Mouse (Mus musculus) hindbrain, embryonic 15.5 days (tissue): ENCODE measurements around the gene Tbc1d17. TPM values are rescaled to one million over a fixed set of nuclear protein-coding genes. Genes with fewer than 3 reads are reported as not detected.

Experiments
- ATAC-seq: fragments of 200-750 bp; cut with Nextera tagmentation; 2 replicates; pipeline ENCODE4 v1.8.0; 2017; ENCODE audit warnings: low read depth, moderate number of reproducible peaks, moderate TSS enrichment; ENCODE audit not compliant: low FRiP score
- H3K27ac ChIP-seq: fragments of 300-500 bp; sonication (generic); replicated peaks from 2 replicates; pipeline ENCODE4 v1.5.1; 2015; ENCODE audit warnings: mild to moderate bottlenecking, inconsistent platforms
- H3K27me3 ChIP-seq: fragments of 300-500 bp; sonication (generic); 2 replicates; pipeline ENCODE4 v1.6.1; 2015; ENCODE audit warnings: control low read depth, inconsistent platforms
- H3K36me3 ChIP-seq: fragments of 300-500 bp; sonication (generic); 2 replicates; pipeline ENCODE4 v1.6.1; 2015; ENCODE audit warnings: control low read depth, inconsistent platforms
- H3K4me1 ChIP-seq: fragments of 300-500 bp; sonication (generic); replicated peaks from 2 replicates; pipeline ENCODE4 v1.6.1; 2015; ENCODE audit warnings: control low read depth, inconsistent platforms
- H3K4me2 ChIP-seq: fragments of 300-500 bp; sonication (generic); 2 replicates; pipeline ENCODE4 v1.6.1; 2015; ENCODE audit warnings: moderate library complexity, mild to moderate bottlenecking, inconsistent platforms
- H3K4me3 ChIP-seq: fragments of 300-500 bp; sonication (generic); 2 replicates; pipeline ENCODE4 v1.5.1; 2015; ENCODE audit warnings: mild to moderate bottlenecking, inconsistent platforms
- H3K9ac ChIP-seq: fragments of 300-500 bp; sonication (generic); 2 replicates; pipeline ENCODE4 v1.6.1; 2015; ENCODE audit warnings: inconsistent platforms
- H3K9me3 ChIP-seq: fragments of 300-500 bp; sonication (generic); 2 replicates; pipeline ENCODE4 v1.6.1; 2016; ENCODE audit warnings: control low read depth, inconsistent platforms
- WGBS: fragments of 180-500 bp; shearing (Covaris S2); methylation state at CpG from one replicate; pipeline ENCODE4 v1.1.7; 2015; 5-methylcytosine and 5-hydroxymethylcytosine counted together
- polyA plus RNA-seq: library from polyadenylated mRNA; unstranded; fragments of >200 nt; fragmentation: Nextera tagmentation; extraction: Ambion mirVana; gene quantifications from 2 replicates; pipeline ENCODE4 v1.2.1, GENCODE M21; 2015

The Tbc1d17 gene
- polyA plus RNA-seq, 1 experiment from 2014 or later = 118 TPM

- H3K9ac ChIP-seq = peak within 1 kb of the TSS; percentile 88
- H3K27ac ChIP-seq = peak within 1 kb of the TSS; percentile 95
- peak within 1 kb of the TSS; percentile 85 for H3K4me3 ChIP-seq
- peak within 1 kb of the TSS; percentile 83 for H3K4me2 ChIP-seq
- H3K9me3 ChIP-seq = no peaks in the 10 kb centered on the region
- under 1% methylated on average over 32 of the region's 32 CpGs for WGBS
- H3K27me3 ChIP-seq = no peaks in the 10 kb centered on the region
- peaks cover 65% of the 10 kb centered on the region for H3K4me1 ChIP-seq
- ATAC-seq = peak; percentile 73
- H3K36me3 ChIP-seq = peaks cover 4% of the 10 kb centered on the region
Measured at GRCm38 (mm10) chr7:44857042-44857552, 8.2 kb upstream of the Tbc1d17 start, which contains the start of gene Pnkp. Gene Pnkp (plus strand): TSS chr7:44857139.

- H3K9ac ChIP-seq = no peak overlapping the region
- peak overlapping the region; percentile 83 for H3K4me2 ChIP-seq
- ATAC-seq = peak; percentile 1; the same call in 1 of the 2 replicates
- no peaks in the 10 kb centered on the region for H3K36me3 ChIP-seq
- peak overlapping the region; percentile 95 for H3K27ac ChIP-seq
- H3K4me1 ChIP-seq = peaks cover 65% of the 10 kb centered on the region
- 67% methylated on average over 9 of the region's 9 CpGs for WGBS
- peak overlapping the region; percentile 85 for H3K4me3 ChIP-seq
- H3K27me3 ChIP-seq = no peaks in the 10 kb centered on the region
- no peaks in the 10 kb centered on the region for H3K9me3 ChIP-seq
Measured at GRCm38 (mm10) chr7:44856265-44856916, 7.5 kb upstream of the Tbc1d17 start.

- Histone ChIP-seq H3K27me3 (no peaks in the 10 kb centered on the region), H3K27ac (peak overlapping the region; percentile 87), H3K9me3 (no peaks in the 10 kb centered on the region), H3K4me1 (peaks cover 67% of the 10 kb centered on the region), H3K4me3 (peak overlapping the region; percentile 35), H3K4me2 (peak overlapping the region; percentile 58), H3K9ac (peak overlapping the region; percentile 44), H3K36me3 (no peaks in the 10 kb centered on the region)
- ATAC-seq = no peak
- WGBS = 37% methylated on average over 10 of the region's 10 CpGs
Measured at GRCm38 (mm10) chr7:44855036-44855435, 6.2 kb upstream of the Tbc1d17 start.

GRCm38 (mm10) chr7:44854356-44855031, 5.6 kb upstream of the Tbc1d17 start:
- ATAC-seq = no peak
- no peaks in the 10 kb centered on the region for H3K36me3 ChIP-seq
- H3K4me3 ChIP-seq = peak overlapping the region; percentile 35
- peak overlapping the region; percentile 87 for H3K27ac ChIP-seq
- peaks cover 63% of the 10 kb centered on the region for H3K4me1 ChIP-seq
- H3K9ac ChIP-seq = peak overlapping the region; percentile 44
- 3% methylated on average over 45 of the region's 45 CpGs for WGBS
- no peaks in the 10 kb centered on the region for H3K9me3 ChIP-seq
- H3K27me3 ChIP-seq = no peaks in the 10 kb centered on the region
- peak overlapping the region; percentile 58 for H3K4me2 ChIP-seq

- Histone ChIP-seq H3K4me1 (peaks cover 62% of the 10 kb centered on the region), H3K4me2 (peak overlapping the region; percentile 58), H3K27me3 (no peaks in the 10 kb centered on the region), H3K4me3 (peak overlapping the region; percentile 35), H3K27ac (peak overlapping the region; percentile 87), H3K9ac (peak overlapping the region; percentile 44), H3K36me3 (no peaks in the 10 kb centered on the region), H3K9me3 (no peaks in the 10 kb centered on the region)
- ATAC-seq = no peak
- 25% methylated on average over 26 of the region's 26 CpGs for WGBS
Measured at GRCm38 (mm10) chr7:44853596-44854355, 4.9 kb upstream of the Tbc1d17 start.

- no peaks in the 10 kb centered on the region for H3K9me3 ChIP-seq
- ATAC-seq = no peak
- no peak overlapping the region for H3K27ac ChIP-seq
- no peak overlapping the region for H3K9ac ChIP-seq
- peaks cover 56% of the 10 kb centered on the region for H3K4me1 ChIP-seq
- H3K36me3 ChIP-seq = no peaks in the 10 kb centered on the region
- no peak overlapping the region for H3K4me3 ChIP-seq
- WGBS = 96% methylated on average over 2 of the region's 2 CpGs
- H3K27me3 ChIP-seq = no peaks in the 10 kb centered on the region
- H3K4me2 ChIP-seq = peak overlapping the region; percentile 58; the same call in 1 of the 2 replicates
Measured at GRCm38 (mm10) chr7:44853065-44853464, 4.2 kb upstream of the Tbc1d17 start.

- Histone ChIP-seq H3K4me1 (peaks cover 56% of the 10 kb centered on the region), H3K36me3 (no peaks in the 10 kb centered on the region), H3K4me3 (no peak overlapping the region), H3K27ac (no peak overlapping the region), H3K9ac (no peak overlapping the region), H3K4me2 (no peak overlapping the region), H3K27me3 (no peaks in the 10 kb centered on the region), H3K9me3 (no peaks in the 10 kb centered on the region)
- no peak for ATAC-seq
- WGBS = 92% methylated on average over 36 of the region's 36 CpGs
Measured at GRCm38 (mm10) chr7:44852259-44853027, 3.6 kb upstream of the Tbc1d17 start.

GRCm38 (mm10) chr7:44851625-44852234, 2.9 kb upstream of the Tbc1d17 start:
- H3K9ac ChIP-seq = no peak overlapping the region

GRCm38 (mm10) chr7:44850789-44851624, 2.1 kb upstream of the Tbc1d17 start:
- H3K4me3 ChIP-seq = peak overlapping the region; percentile 81
- WGBS = 80% methylated on average over 8 of the region's 8 CpGs
- no peaks in the 10 kb centered on the region for H3K9me3 ChIP-seq
- H3K27ac ChIP-seq = peak overlapping the region; percentile 99
- no peak for ATAC-seq
- peaks cover 55% of the 10 kb centered on the region for H3K4me1 ChIP-seq
- peak overlapping the region; percentile 86 for H3K4me2 ChIP-seq
- H3K9ac ChIP-seq = peak overlapping the region; percentile 84
- no peaks in the 10 kb centered on the region for H3K27me3 ChIP-seq
- peaks cover 4% of the 10 kb centered on the region for H3K36me3 ChIP-seq

More at GRCm38 (mm10) chr7:44851625-44852234, 2.9 kb upstream of the Tbc1d17 start:
- no peak overlapping the region for H3K27ac ChIP-seq
- no peak overlapping the region for H3K4me3 ChIP-seq
- 0 out of 2 replicates have a peak overlapping the region, but pooled peaks have one; percentile 86 for H3K4me2 ChIP-seq
- ATAC-seq = no peak
- WGBS = 97% methylated on average over 12 of the region's 12 CpGs
- H3K9me3 ChIP-seq = no peaks in the 10 kb centered on the region
- peaks cover 60% of the 10 kb centered on the region for H3K4me1 ChIP-seq
- H3K27me3 ChIP-seq = no peaks in the 10 kb centered on the region
- no peaks in the 10 kb centered on the region for H3K36me3 ChIP-seq

GRCm38 (mm10) chr7:44850146-44850545, 1.3 kb upstream of the Tbc1d17 start:
- peak; percentile 36 for ATAC-seq
- H3K27ac ChIP-seq = peak overlapping the region; percentile 99
- no peaks in the 10 kb centered on the region for H3K9me3 ChIP-seq

More at GRCm38 (mm10) chr7:44850146-44850545, 1.3 kb upstream of the Tbc1d17 start:
- Histone ChIP-seq H3K4me1 (peaks cover 52% of the 10 kb centered on the region), H3K9ac (peak overlapping the region; percentile 84), H3K36me3 (peaks cover 12% of the 10 kb centered on the region), H3K27me3 (no peaks in the 10 kb centered on the region), H3K4me2 (peak overlapping the region; percentile 86), H3K4me3 (peak overlapping the region; percentile 81)
- under 1% methylated on average over 33 of the region's 33 CpGs for WGBS
